Mouse (Mus musculus): ENCODE measurements around the gene Rbms3.
A peak's percentile ranks its signal among the peaks of the same experiment; 100 is the strongest.

Rbms3 gene

DNA sequence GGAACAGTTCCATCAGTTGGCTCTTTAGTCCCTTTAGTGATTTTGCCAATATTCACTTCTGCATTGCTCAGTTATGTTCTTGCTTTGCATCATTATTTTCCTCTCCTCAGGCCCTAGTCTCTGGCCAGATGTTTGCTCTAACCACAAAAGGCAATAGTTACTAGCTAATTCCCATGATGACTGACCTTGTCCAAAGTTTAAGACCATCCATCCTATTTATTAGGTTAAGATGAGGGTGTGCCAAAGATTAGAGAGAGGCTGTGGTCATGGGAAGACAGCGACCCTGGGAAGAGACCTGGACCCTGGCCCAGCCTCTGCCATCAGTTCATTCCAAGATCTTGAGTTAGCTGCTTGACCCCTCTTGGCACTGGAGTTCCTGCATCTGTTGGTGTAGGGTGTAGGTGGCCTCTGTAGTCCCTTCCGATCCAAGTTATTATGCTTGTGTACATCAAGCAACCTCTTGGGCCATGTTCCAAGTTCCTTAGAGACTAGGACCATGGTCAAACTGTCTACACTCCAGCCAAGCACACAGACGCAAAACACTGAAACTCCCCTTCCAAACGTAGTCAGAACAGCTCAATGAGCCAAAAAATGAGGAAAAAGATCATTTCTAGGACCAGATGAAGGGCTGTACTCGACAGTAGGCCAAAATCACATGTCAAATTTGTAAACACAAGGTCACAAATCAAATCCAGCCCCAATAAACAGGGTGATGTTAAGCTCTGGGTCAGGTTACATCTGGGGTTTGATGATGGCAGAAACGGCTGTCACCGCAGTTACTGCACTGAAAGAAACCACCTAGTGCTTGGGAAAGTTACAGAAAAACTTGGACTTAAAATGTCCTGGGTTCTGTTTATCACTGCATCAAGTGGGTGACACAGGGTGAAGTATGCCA is 782.2 kb downstream of the Rbms3 start:
- peak in 1 of 2 experiments; percentile 8 for DNase-seq (ENCODE audit: low spot score in 2 of 2)

DNA sequence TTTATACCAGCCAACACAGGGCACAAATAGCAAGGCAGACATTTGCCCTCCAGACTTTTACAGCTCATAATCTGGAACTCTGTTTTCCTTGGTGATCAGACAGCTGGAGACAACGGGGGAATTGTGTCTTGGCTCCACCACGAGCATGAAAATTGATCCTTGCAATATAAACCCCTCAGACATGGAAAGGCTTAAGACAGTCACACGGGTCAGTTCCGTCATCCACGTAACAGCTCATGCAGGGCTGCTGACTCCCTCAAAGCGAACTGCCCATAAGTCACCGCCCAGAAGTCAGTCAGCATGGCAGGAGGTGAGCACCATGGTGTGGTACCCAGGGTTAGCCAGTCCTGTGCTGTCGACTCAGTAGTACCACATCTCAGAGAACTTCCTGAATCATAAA is 794.8 kb downstream of the Rbms3 start:
- no peak for DNase-seq (ENCODE audit: low spot score in 2 of 2)

DNA sequence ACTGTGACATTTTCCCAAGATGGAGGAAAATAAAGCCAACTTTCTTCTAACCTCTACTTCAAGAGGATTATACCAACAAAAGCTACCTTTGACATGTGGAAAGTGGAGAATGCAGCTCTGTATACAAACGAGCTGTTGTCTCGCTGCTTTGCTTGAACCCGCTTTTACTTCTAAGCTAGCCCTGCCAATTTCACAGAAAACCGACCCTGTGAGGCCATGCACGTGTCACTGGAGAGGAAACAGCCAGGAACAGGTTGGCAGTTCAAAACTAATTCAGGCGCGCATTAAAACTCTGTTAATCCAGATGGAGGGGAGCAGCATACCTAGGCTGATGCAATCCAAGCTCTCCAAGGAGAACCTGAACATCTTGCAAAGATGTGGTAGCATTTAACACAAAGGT is 796.0 kb downstream of the Rbms3 start:
- no peak for DNase-seq (ENCODE audit: low spot score in 2 of 2)

DNA sequence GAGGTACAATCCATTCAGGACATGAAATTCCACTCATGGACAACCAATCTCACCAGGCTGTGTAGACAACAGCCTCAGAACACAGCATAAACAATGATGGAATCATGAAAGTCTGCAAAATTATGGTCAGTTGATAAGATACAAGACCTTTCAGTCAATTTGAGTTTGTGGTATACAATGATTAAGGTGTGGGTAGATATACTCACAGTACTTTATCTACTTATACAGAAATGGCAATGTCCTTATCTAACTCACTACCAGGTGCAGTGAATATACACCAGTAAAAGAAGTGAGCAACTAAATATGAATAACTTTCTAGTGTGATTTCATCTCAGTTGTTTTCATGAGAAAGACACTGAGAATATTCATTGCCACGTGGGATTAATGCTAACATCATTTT is 796.9 kb downstream of the Rbms3 start:
- no peak for DNase-seq (ENCODE audit: low spot score in 2 of 2)

DNA sequence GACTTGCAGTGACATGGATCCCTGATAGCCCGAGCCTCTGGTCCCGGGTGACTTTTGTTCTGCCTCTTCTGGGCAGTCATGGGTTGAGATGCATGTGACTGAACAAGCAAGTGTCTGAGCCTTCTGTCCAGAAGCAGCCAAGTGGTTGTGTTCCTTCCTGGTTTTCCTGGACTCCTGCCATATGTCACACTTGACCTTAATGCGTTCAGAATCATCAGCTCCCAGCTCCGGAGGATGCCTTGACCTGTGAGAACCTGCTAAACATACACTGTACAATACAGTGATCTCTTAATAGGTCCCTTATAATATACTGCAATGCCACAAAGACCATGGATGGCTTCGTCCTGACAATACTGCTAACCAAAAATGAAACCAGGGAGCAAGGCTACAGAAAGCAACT is 798.3 kb downstream of the Rbms3 start:
- DNase-seq (ENCODE audit: low spot score in 2 of 2), result no peak

DNA sequence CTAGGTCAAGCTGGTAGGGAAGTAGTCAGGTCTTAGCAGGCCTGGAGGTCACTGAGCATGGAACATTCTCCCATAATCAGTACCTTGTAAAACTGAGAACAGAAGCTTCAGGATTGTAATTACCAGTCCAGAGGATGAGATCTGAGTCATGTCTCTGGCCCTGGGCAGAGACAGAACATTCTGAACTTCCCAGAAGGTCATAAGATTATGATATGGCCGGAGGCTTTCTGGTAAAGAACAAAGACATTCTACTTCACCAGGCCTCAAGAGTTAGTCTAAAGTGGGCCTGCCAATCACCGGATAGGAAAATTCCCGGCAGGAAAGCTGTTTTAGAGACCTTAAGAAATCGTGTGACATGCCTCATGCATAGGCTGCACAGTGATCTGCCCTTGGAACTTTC is 799.8 kb downstream of the Rbms3 start:
- DNase-seq (ENCODE audit: low spot score in 2 of 2), result no peak

DNA sequence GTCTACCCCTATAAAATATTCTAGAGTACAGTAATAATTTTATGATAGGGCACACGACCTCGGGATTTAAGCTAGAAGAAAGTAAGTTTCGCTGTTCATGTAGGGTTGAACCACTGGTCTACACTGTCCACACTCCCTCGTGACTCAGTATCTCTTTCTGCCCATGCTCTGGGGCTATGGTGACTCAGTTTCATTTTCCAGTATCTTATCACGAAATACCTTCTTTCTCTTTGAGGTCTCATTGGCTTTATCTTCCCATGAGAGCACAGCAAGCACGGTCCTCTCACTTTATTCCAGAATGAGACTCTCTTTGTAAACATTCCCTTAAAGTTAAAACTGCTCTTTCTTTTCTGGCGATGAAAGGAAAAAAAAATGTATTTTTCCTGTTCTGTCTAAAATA is 808.1 kb downstream of the Rbms3 start:
- no peak for DNase-seq (ENCODE audit: low spot score in 2 of 2)

DNA sequence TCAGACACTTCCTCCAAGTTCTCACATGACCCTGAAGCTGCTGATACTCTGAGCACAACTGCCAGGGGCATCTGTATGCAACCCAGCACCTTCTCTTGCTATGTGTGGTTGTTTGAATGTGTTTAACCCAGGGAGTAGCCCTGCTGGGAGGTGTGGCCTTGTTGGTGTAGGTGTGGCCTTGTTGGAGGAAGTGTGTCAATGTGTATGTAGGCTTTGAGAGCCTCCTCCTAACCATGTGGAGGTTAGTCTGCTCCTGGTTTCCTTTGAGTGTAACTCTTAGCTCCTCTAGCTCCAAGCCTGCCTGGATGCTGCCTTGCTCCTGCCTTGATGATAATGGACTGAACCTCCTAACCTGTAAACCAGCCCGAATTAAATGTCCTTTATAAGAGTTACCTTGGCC is 812.5 kb downstream of the Rbms3 start:
- no peak for DNase-seq (ENCODE audit: low spot score in 2 of 2)

DNA sequence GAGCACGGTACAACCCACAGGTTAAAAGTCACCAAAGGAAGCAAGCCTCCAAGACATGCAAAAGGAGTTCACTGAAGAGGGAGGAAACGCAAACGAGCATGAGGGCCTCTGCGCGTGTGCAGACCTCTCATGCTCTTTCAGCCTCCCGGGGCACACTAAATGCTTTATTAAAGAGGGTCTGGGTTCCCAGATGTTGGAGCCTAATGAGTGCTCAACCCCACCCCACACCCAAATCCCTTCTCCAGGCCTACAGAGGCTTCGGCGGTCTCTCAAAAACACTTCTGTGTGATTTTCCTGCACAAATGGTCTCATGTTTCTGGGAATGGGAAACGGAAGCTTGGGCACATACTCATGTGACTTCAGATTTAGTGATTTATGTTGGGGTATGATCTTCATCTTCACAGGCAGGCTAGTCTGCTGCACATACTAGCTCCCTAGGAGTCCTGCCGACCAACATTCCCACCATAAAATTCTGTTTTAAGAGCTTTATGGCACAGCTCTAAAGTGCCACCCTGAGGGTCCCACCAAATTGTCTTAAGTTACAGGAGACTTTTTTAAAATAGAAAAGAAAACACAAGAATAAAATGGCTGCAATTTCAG is 815.1 kb downstream of the Rbms3 start:
- no peak for DNase-seq (ENCODE audit: low spot score in 2 of 2)

DNA sequence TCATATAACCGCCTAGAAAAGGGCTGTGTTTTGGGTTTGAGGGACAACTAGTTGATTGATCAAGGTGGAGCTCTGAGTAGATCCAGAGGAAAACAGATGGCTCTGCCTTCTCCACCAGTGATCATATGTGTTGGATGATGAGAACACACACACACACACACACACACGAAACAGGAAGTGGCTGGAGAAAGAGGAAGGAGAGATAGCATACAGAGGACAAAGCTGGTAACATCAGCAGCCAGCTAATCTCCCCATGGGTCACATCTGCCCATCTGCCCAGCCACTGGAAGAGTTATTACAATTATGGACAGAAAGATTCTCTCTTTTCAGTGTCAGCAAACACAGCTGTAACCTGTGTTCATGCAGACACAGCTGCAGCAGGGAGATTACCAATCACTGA is 816.3 kb downstream of the Rbms3 start:
- DNase-seq (ENCODE audit: low spot score in 2 of 2), result no peak

DNA sequence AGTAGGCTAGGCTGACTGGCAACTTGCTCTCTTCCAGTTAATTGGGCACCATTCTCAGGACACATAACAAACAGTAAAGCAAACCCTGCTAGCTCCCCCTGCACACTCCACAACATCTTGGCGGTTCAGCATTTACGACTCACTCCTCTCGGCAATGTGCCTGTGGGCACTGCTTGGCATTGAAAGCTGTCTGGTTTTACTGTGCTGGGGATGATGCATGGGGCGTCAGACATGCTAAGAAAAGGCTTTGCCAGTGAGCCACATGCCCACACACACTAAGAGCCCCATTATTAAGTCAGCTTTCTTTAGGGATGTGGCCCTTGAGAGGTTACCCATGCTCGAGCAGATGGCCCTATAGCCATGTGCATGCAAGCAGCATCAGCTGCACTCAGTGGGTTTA is 820.5 kb downstream of the Rbms3 start:
- no peak for DNase-seq (ENCODE audit: low spot score in 2 of 2)

DNA sequence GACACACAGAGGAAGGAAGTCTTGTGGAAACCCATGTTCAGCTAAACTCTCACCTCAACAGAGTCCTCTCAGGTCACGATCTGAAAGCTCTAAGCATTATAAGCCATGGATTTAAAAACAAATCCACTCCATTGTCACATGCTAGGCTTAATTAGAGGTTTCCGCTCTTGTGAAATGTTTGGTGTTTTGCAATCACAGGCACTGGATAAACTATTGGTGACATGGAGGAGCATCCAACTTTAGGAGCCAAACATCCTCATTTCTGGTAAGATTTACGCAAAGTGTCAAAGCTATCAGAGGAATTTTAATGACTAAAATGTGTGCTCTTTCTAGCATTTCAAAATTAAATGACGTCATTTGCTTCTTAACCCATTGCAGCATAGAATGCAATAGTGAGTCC is 821.3 kb downstream of the Rbms3 start:
- no peak for DNase-seq (ENCODE audit: low spot score in 2 of 2)

DNA sequence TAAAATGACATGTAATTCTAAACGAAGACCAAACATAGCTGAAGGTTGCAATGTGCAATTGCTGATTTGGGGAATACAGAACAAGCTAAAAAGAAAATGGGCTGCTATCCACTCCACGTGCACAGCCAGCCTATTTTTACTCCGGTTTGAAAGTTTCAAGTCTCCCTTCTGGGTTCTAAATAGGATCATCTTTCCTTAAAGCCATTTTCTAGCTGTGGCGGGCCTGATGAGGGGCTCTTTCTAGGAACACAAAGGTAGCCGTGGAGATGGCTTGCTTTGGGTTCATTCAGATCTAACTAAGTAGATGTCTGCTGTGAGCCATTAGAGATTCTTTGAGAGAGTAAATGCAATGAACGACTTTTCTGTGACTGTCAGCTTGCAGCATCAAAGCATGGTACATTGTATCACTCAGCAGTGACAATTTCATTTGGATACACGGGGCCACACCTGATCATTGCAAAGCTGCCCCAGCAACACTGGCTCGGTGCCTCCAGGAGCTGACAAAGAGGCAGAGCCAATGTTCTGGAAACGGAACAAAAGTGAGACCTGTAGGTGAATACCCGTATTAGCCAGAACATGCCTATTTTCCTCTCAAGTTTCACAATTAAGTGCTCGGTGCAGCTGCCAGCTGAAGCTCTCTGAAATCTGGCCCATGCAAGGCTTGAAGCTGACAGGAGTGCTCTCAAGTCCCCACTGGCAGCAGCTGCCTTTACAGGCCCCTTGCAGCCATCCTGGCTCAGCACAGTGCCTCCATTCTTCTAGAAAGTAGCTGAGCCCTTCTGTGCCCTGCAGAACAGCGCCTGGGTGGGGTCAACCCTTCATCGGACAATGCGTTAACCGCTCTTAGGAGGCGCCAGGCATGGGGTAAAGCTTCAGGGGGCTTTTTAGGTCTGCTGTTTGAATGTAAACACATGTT is 822.3 kb downstream of the Rbms3 start:
- DNase-seq (ENCODE audit: low spot score in 2 of 2), result peak in 1 of 2 experiments; percentile 31

DNA sequence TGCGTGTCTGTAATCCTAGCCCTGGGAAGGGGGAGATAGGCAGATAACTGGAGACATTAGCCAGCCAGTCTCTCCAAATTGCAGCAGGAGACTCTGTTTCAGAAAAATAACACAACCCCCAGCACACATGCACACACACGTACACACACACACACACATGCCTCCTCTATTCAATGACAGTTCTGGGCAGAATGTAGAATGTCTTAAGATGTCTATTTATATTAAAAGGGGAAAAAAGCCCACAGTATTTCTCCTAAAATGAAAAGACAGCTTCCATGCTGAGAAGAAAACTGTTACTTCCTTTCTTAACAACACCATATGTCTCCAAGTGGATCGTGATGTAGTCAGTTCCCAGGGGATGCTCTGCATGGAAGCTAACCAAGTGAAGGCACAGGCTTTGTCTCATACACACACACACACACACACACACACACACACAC is 826.4 kb downstream of the Rbms3 start:
- no peak for DNase-seq (ENCODE audit: low spot score in 2 of 2)

DNA sequence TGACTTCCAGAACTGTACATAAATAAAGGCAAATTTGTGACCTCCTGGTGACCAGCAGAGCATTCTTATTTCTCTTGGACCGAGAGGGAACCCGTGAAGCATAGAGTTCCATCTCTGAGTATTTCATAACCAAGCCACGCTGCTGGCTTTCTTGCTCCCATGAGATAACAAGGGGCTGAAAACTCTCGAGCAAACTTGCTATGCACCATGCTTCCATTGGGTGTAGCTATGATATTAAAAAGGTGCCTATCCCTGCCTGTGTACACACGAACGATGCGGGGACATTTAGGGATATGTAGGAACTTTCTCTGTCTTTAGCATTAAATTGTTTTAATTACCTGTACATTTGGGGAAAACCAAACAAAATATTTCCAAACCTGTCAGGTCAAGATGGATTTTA is 827.1 kb downstream of the Rbms3 start:
- no peak for DNase-seq (ENCODE audit: low spot score in 2 of 2)

DNA sequence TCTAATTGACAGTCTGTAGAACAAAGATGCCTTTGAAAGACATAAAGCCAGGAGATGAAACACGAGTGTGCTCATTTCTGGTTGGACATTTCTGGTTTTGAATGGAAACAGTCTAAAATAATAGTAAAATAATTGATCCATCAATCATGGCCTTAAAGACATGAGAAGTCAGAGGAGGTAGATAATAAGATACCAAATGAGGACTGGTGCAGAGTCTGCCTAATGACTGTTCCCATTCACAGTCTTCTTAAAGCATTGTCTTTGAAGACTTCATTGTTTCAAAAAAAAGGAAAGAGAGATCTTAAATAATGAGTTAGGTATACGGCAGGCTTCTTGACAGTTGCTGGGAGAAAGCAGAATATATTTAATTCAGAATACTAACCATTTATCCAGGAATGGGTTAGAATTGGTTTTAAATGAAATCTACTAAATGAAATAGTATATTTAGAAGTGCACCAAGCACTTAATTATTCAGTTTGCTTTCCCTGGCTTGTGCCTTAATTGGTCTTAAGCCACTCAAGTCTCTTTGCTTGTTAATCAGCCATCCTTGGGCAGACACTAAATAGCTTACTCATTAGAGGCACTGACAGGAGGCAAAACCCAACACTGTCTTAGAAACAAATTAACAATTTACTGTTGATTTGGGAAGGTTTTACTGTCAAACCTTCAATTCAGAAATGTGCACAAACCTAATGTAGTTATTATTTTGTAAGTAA is 834.3 kb downstream of the Rbms3 start:
- no peak for DNase-seq (ENCODE audit: low spot score in 2 of 2)

DNA sequence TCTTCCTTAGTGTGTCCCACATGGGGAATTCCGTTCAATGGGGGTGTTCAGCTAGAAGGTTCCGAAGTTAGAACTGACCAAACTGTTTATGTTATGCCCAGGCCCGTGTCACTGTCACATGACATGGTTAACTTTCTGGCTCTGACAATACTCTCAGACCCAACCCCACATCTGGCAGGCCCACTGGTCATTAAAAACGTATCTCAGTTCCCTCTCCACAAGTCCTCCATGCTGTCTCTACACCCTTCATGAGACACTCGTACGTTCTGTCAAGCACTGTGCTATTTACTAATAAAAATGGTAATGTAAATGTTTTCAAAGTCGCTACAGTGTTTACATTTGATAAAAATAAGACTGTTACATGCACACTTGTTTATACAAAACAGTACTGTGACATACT is 837.9 kb downstream of the Rbms3 start:
- DNase-seq (ENCODE audit: low spot score in 2 of 2), result no peak

DNA sequence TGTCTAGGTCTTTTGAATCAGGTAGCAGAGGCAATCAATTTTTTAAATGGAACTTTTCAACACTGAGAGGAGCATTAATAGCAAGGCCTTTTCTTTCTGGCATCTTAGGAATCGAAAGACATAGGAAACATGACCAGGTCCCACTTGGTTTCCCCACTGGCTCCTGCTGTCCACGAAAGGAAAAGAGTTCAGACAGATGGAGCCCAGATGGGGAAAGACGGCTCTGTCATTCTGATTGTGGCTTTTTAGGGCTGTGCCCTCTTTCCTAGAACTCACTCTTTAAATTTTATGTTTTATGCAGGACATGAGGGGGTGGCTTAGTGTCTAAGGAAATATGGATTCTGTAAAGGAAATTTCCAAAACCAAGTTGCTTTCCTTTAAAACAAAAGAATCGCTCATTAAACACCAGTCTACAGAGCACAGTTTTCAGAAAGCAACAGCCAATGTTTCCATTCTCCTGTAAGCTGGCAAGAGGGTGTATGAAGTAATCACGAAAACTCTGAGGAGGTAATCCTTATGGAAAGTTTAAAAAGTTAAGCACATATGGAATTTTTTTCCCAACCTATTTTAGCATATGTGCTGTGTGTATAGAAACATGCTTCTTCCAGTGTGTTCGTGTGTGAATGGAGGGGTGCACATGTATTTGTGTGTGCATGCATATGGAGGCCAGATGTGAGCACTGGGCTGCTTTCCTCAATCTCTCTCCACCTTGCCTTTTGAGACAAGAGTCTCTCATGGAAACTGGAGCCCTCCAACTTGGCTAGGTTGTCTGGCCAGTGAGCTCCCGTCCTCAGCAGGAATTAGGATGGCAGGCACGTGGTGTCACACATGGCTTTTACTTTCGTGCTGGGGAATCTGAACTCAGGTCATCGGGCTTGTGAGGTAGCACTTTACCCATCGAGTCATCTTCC is 843.3 kb downstream of the Rbms3 start:
- no peak for DNase-seq (ENCODE audit: low spot score in 2 of 2)

DNA sequence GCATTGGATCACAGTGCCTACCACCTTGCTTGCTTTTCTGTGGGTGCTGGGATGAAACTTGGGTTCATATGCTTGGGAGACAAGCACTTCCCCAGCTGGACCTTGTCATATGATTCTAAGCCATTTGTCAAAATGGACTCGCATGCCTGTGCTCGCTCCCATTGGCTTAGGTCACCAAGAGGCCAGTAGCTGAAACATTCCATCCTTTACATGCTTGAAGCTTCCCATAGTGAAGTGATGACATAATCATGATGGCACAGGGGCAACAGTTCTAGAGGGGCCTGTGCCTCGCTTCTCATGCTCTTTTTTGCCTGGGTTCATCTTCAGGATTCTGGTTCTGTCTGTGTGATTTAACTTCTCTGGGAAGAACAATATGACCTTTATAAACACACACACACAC is 857.9 kb downstream of the Rbms3 start:
- DNase-seq (ENCODE audit: low spot score in 2 of 2), result no peak

DNA sequence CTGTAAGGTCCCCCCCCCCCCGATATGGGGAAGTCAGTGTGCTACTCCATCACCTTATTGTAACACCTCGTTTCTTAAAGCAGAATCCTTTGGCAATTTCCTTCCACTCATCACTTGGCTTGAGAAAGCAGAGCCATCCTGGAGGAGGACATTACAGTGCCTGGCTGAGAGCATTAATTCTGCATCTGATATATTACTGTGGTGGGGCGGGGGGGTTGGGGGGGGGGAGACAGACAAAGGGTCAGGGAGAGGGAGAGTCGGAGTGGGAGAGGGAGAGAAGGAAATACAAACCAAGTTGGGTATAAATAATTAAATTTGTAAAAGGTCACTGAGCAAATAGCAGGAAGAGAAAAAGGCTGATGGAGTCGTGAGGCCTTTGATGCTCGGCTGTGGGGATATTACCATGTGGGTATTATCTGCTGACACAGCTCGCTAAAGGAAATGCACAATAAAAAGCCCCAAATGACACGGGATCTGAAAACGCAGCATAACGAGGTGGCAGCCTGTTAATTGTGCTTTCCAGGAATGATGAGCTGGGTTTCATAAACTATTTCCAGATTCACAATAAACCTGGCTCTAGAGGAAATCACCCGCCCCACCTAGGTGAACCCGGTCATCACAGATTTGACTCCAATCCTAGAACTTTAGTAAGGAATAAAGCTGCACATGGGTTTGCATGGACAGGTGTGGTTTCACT is 860.2 kb downstream of the Rbms3 start:
- no peak for DNase-seq (ENCODE audit: low spot score in 2 of 2)
